Mouse (Mus musculus): ENCODE data around the gene Ap1s1. TPM values are rescaled to one million over a fixed set of nuclear protein-coding genes. Genes with fewer than 3 reads are reported as not detected.
A peak's percentile ranks its signal among the peaks of the same experiment; 100 is the strongest.

The Ap1s1 gene
- polyA plus RNA-seq (2015; fragmentation: Nextera tagmentation; extraction: Ambion mirVana) = 135 and 145 TPM in 2 replicates

- DNase-seq (ENCODE audit: low spot score) = peak; percentile 99
Measured at GRCm38 (mm10) chr5:137045402-137046323, at the start of gene Ap1s1. Gene Ap1s1 (minus strand): TSS chr5:137046135.

- DNase-seq (ENCODE audit: low spot score) = peak; percentile 49
Measured at GRCm38 (mm10) chr5:137095135-137095534, 49.2 kb upstream of the Ap1s1 start.

DNA sequence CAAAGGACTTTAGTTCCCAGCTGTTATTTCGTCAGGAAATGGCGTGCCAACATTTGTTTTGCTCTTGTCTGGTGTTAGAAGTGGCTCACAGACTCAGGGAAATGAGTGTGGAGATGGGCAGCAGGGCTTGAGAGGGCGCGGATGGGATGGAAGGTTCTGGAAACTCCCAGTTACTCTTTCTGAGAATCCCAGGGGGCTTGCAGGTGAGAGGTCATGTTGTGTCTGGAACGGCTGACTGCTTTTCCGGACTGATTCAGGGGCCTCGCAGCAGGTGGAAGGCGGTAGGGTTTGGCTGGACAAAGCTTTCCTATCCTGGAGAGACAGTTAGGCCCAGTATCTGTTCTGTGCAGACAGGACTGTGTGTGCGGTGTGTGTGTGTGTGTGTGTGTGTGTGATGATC, 47.8 kb upstream of the Ap1s1 start:
- DNase-seq (ENCODE audit: low spot score) = no peak

GRCm38 (mm10) chr5:137091560-137091959, 45.6 kb upstream of the Ap1s1 start:
- DNase-seq (ENCODE audit: low spot score) = no peak

GRCm38 (mm10) chr5:137090870-137091269, 44.9 kb upstream of the Ap1s1 start:
- no peak for DNase-seq (ENCODE audit: low spot score)

DNA sequence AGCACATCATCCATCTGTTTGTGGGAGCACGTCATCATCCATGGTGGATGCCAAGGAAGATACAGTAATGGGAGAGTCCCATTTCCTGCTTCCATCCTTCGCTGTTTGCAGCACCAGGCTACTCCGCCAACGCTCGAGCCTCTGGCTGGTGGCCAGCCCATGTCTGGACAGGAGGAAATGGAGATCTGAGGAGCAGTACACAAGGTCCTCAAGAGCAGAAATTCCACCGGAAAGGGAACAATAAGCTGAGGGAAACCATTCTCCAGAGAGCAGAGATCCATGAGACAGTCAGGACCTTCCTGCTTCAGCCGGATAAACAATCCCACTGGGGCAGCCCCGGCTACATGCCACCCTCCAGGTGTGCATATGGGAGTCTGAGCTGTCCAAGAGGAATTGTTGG, 41.5 kb upstream of the Ap1s1 start:
- no peak for DNase-seq (ENCODE audit: low spot score)

GRCm38 (mm10) chr5:137085731-137086130, 39.8 kb upstream of the Ap1s1 start:
- no peak for DNase-seq (ENCODE audit: low spot score)

DNA sequence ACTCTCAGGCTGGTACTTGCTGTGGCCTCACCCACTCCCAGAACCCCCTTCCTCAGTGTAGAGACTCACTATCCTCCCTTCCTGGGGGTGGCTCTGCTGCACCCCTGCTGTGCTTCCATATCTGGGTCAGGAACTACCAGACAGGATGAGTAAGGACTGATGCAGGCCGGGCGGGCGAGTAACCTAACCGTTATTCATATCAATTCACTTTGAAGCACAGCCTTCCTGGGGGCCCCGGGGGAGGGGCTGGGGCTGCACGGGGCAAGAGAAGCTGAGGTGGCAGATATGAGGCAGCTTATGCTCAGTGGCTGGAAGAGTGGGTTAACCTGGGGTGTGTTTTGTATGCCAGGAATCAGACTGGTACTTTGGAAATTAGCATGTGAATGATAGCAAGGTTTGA, 39.1 kb upstream of the Ap1s1 start:
- no peak for DNase-seq (ENCODE audit: low spot score)

- DNase-seq (ENCODE audit: low spot score) = no peak
Measured at GRCm38 (mm10) chr5:137083051-137083450, 37.1 kb upstream of the Ap1s1 start.

DNA sequence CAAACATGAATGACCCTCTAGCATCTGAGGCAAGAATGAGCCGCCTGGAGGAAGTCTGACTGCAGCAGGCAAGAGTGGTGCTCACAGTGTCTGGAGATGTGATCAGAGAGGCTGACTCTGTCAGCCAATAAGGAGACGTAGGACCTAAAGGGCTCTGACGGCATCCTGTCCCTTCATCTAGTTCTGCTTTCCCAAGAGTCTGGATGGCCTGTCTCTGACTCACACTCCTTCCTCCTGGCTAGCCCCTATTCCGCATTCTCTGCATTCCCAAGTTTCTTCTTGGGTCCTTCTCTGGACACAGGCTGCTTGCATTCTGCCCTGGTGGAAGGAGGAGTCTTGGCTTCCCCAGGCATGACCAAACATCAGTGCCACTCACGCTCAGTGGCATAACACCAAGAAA, 33.9 kb upstream of the Ap1s1 start:
- no peak for DNase-seq (ENCODE audit: low spot score)

- no peak for DNase-seq (ENCODE audit: low spot score)
Measured at GRCm38 (mm10) chr5:137078616-137079015, 32.7 kb upstream of the Ap1s1 start.

- no peak for DNase-seq (ENCODE audit: low spot score)
Measured at GRCm38 (mm10) chr5:137078041-137078440, 32.1 kb upstream of the Ap1s1 start.

- no peak for DNase-seq (ENCODE audit: low spot score)
Measured at GRCm38 (mm10) chr5:137077187-137077586, 31.3 kb upstream of the Ap1s1 start.

DNA sequence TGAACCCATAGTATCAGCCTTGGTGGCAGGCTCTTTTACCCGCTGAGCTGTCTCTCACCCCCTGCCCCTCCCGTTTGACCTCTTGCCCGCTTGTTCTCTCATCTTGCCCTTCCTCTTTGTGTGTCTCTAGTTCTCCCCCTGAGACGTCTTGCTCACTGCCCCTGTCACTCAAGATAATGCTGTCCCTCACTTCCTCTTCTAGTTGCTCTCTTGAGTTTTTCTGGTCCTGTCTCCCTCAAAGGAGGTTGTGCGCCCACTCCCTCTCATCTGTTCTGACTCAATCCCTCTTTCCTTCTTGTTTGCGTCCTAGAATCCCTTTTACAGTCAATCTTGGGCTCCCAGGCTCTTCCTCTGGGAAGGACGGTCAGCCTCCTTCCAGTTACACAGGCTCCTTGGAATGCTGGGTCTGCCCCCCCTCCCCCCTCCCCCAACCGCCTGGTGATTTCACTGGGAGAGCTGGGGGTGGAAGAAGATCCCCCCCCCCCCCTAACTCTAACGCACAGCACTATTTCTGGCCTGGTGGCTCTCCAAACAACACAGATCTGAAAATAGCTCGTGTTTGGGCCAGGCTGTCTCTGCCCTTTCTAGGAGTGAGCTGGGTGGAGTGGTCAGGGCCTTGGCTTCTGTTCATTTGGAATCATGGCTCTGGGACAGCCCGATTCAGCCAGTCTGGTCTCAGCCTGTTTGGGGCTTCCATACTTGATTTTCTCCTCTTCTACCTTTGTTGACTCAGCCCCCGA, 30.4 kb upstream of the Ap1s1 start:
- DNase-seq (ENCODE audit: low spot score) = no peak

DNA sequence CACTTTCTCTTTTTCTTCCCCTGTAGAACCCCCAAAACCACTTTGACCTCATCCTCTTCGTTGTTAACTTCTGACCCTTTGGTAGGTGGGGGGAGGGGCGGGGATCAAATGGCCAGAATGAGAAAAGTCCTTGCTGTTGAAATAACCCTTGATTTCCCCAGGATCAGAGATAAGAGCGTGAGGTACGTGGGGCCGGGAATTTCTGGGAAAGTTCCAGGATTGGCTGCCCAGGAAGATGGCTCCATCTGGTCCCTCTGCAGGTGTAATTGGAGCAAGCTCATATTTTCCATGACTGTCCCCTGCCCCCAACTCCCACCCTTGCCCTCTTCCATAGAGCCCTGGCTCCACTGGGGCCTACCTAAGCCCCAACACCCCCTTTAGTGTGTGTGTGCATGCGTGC, 29.8 kb upstream of the Ap1s1 start:
- DNase-seq (ENCODE audit: low spot score) = no peak

- no peak for DNase-seq (ENCODE audit: low spot score)
Measured at GRCm38 (mm10) chr5:137074191-137074651, 28.3 kb upstream of the Ap1s1 start.

DNA sequence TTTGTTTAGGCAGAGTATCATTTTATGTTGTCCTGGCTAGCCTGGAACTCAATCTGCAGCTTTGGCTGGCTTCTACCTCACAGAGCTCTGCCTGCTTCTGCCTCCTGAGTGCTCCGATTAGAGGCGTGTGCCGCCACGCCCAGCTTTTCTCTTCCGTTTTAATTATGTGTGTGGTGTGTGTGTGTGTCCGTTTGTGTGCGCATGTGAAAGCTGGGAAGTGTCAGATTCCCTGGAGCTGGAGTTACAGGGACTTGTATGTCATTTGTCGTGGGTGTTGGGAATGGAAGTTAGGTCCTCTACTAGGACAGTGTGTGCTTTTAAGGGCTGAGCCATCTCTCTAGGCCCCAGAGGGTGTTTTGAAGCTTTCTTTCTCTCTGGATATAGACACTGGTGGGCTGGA, 27.2 kb upstream of the Ap1s1 start:
- DNase-seq (ENCODE audit: low spot score) = no peak

DNA sequence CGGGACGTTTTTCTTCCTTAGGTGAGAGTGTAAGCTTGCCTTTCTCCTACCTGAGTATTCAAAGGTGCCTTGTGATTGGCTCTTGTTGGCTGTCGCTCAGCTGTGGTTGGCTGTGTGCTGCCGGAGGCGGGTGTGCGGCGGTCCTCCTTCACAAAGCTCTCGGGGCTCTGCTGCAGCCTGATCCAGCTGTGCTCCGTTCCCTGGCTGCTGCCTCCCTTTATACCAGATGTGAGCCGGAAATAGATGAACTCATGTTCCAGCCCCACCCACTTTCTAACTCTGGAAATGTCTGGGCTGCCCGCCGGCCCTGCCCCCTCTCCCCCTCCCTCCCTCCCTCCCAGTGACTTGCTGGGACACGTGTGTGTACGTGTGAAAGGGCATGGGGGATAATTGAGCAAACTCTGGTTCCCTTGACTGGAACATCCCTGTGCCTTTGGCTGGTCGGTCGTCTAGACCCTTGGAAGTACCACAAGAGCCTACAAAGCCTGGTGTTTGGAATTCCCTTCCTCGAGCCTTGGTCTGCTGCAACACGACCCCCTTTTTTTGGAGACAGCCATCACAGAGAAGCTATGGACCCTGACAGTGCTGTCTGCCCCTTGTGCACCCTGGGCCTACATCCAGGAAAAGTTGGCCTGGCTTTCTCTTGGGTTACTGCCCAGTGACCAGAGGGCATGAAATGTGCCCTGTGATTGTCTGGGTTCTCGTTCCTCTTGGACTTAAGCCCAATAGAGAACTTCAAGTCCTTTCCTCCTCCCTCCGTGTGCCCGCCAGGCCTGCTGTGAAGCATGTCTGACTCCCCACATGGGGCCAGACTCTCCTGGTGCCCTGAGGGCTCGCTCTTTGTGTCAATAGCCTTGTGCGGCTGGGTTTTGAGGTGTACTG, 26.4 kb upstream of the Ap1s1 start, which contains the start of gene Serpine1:
Gene Serpine1 (minus strand): TSS at position 190 of the 882 bp plus-strand sequence.
- DNase-seq (ENCODE audit: low spot score) = peak; percentile 69

DNA sequence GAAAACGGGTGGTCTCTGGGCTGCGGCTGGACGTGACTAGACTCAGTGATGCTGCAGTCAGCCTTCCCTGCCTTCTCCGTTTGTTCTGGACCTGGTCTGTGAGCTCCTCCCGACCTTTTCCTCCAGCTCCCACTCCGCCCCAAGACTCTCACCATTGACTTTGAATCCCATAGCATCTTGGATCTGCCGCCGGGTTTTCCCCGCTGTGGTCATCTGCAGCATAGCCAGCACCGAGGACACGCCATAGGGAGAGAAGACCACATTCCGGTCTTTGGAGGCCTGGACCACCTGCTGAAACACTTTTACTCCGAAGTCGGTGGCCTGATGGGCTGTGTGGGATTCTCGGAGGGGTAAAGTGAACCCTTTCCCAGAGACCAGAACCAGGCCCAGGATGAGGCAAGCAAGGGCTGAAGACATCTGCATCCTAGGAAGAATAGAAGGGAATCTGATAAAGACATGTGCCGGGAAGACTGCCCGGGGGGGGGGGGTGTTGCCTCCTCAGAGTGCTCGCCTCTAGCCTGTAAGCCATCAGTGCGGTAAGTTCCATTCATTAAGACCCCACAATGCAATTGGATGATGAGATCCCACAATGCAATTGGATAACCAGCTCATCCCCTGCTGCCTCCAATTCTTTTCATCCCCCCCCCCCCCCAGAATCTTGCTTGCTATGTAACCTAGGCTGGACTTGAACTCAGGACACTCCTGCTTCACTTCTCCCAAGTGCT, 25.1 kb upstream of the Ap1s1 start:
- no peak for DNase-seq (ENCODE audit: low spot score)

- DNase-seq (ENCODE audit: low spot score) = peak; percentile 21
Measured at GRCm38 (mm10) chr5:137068711-137069110, 22.8 kb upstream of the Ap1s1 start.
